Mouse (Mus musculus): ENCODE measurements around the gene Ptrh1. TPM values are rescaled to one million over a fixed set of nuclear protein-coding genes. Genes with fewer than 3 reads are reported as not detected.

Gene Ptrh1
- polyA plus RNA-seq, 1 experiment from 2014 or later: 5.8 TPM

GRCm38 (mm10) chr2:32822643-32823042 is 47.1 kb downstream of the Ptrh1 start:
- Histone ChIP-seq H3K36me3 (ENCODE audit: control insufficient read depth, insufficient read depth, low read length) (peaks cover 6% of the 10 kb centered on the region; the same call in 1 of the 2 replicates), H3K4me2 (replicated peaks; ENCODE audit: low read depth, low read length) (no peak overlapping the region), H3K27me3 (ENCODE audit: control insufficient read depth, insufficient read depth, low read length) (no peaks in the 10 kb centered on the region), H3K27ac (ENCODE audit: low read depth, low read length) (no peak overlapping the region), H3K9ac (ENCODE audit: low read depth, low read length) (no peak overlapping the region), H3K4me3 (ENCODE audit: low read length) (no peak overlapping the region), H3K4me1 (ENCODE audit: control insufficient read depth, insufficient read depth, low read length) (peaks cover 8% of the 10 kb centered on the region; the same call in 1 of the 2 replicates), H3K9me3 (ENCODE audit: control insufficient read depth, low read length) (no peaks in the 10 kb centered on the region)
- 70% methylated on average over 6 of the region's 6 CpGs for WGBS
- no peak for ATAC-seq (ENCODE audit: low FRiP score, low TSS enrichment)

GRCm38 (mm10) chr2:32823153-32823552 is 47.6 kb downstream of the Ptrh1 start:
- Histone ChIP-seq H3K9me3 (ENCODE audit: control insufficient read depth, low read length) (no peaks in the 10 kb centered on the region), H3K9ac (ENCODE audit: low read depth, low read length) (no peak overlapping the region), H3K4me2 (replicated peaks; ENCODE audit: low read depth, low read length) (no peak overlapping the region), H3K27ac (ENCODE audit: low read depth, low read length) (no peak overlapping the region), H3K27me3 (ENCODE audit: control insufficient read depth, insufficient read depth, low read length) (no peaks in the 10 kb centered on the region), H3K36me3 (ENCODE audit: control insufficient read depth, insufficient read depth, low read length) (peaks cover 2% of the 10 kb centered on the region; the same call in 1 of the 2 replicates), H3K4me1 (ENCODE audit: control insufficient read depth, insufficient read depth, low read length) (peaks cover 8% of the 10 kb centered on the region; the same call in 1 of the 2 replicates), H3K4me3 (ENCODE audit: low read length) (no peak overlapping the region)
- no peak for ATAC-seq (ENCODE audit: low FRiP score, low TSS enrichment)
- WGBS: 31% methylated on average over 11 of the region's 11 CpGs

- Histone ChIP-seq H3K36me3 (ENCODE audit: control insufficient read depth, insufficient read depth, low read length) (no peaks in the 10 kb centered on the region), H3K9me3 (ENCODE audit: control insufficient read depth, low read length) (no peaks in the 10 kb centered on the region), H3K27ac (ENCODE audit: low read depth, low read length) (no peak overlapping the region), H3K27me3 (ENCODE audit: control insufficient read depth, insufficient read depth, low read length) (no peaks in the 10 kb centered on the region), H3K4me1 (ENCODE audit: control insufficient read depth, insufficient read depth, low read length) (peaks cover 8% of the 10 kb centered on the region; the same call in 1 of the 2 replicates), H3K4me3 (ENCODE audit: low read length) (no peak overlapping the region), H3K4me2 (replicated peaks; ENCODE audit: low read depth, low read length) (no peak overlapping the region), H3K9ac (ENCODE audit: low read depth, low read length) (no peak overlapping the region)
- no peak for ATAC-seq (ENCODE audit: low FRiP score, low TSS enrichment)
- 26% methylated on average over 8 of the region's 8 CpGs for WGBS
Measured at GRCm38 (mm10) chr2:32823579-32824154, 48.1 kb downstream of the Ptrh1 start.

GRCm38 (mm10) chr2:32824181-32824580 is 48.6 kb downstream of the Ptrh1 start:
- Histone ChIP-seq H3K4me1 (ENCODE audit: control insufficient read depth, insufficient read depth, low read length) (peaks cover 10% of the 10 kb centered on the region; the same call in 1 of the 2 replicates), H3K27me3 (ENCODE audit: control insufficient read depth, insufficient read depth, low read length) (no peaks in the 10 kb centered on the region), H3K9ac (ENCODE audit: low read depth, low read length) (no peak overlapping the region), H3K36me3 (ENCODE audit: control insufficient read depth, insufficient read depth, low read length) (no peaks in the 10 kb centered on the region), H3K27ac (ENCODE audit: low read depth, low read length) (peak overlapping the region; percentile 38; the same call in 1 of the 2 replicates), H3K4me2 (replicated peaks; ENCODE audit: low read depth, low read length) (no peak overlapping the region), H3K9me3 (ENCODE audit: control insufficient read depth, low read length) (no peaks in the 10 kb centered on the region), H3K4me3 (ENCODE audit: low read length) (no peak overlapping the region)
- no peak for ATAC-seq (ENCODE audit: low FRiP score, low TSS enrichment)
- WGBS: 24% methylated on average over 8 of the region's 8 CpGs

- Histone ChIP-seq H3K4me2 (replicated peaks; ENCODE audit: low read depth, low read length) (no peak overlapping the region), H3K9me3 (ENCODE audit: control insufficient read depth, low read length) (no peaks in the 10 kb centered on the region), H3K27ac (ENCODE audit: low read depth, low read length) (0 out of 2 replicates have a peak overlapping the region, but pooled peaks have one; percentile 38), H3K9ac (ENCODE audit: low read depth, low read length) (no peak overlapping the region), H3K4me1 (ENCODE audit: control insufficient read depth, insufficient read depth, low read length) (peaks cover 10% of the 10 kb centered on the region; the same call in 1 of the 2 replicates), H3K27me3 (ENCODE audit: control insufficient read depth, insufficient read depth, low read length) (no peaks in the 10 kb centered on the region), H3K4me3 (ENCODE audit: low read length) (no peak overlapping the region), H3K36me3 (ENCODE audit: control insufficient read depth, insufficient read depth, low read length) (no peaks in the 10 kb centered on the region)
- WGBS: 85% methylated on average over 1 of the region's 1 CpGs
- no peak for ATAC-seq (ENCODE audit: low FRiP score, low TSS enrichment)
Measured at GRCm38 (mm10) chr2:32824778-32825177, 49.2 kb downstream of the Ptrh1 start.

GRCm38 (mm10) chr2:32825796-32826195 is 50.2 kb downstream of the Ptrh1 start:
- H3K27ac ChIP-seq (ENCODE audit: low read depth, low read length): no peak overlapping the region
- H3K4me1 ChIP-seq (ENCODE audit: control insufficient read depth, insufficient read depth, low read length): peaks cover 10% of the 10 kb centered on the region; the same call in 1 of the 2 replicates
- H3K9me3 ChIP-seq (ENCODE audit: control insufficient read depth, low read length): no peaks in the 10 kb centered on the region
- H3K27me3 ChIP-seq (ENCODE audit: control insufficient read depth, insufficient read depth, low read length): no peaks in the 10 kb centered on the region
- H3K9ac ChIP-seq (ENCODE audit: low read depth, low read length): no peak overlapping the region
- H3K4me3 ChIP-seq (ENCODE audit: low read length): no peak overlapping the region
- no peak for ATAC-seq (ENCODE audit: low FRiP score, low TSS enrichment)
- no peaks in the 10 kb centered on the region for H3K36me3 ChIP-seq (ENCODE audit: control insufficient read depth, insufficient read depth, low read length)
- WGBS: 90% methylated on average over 6 of the region's 6 CpGs
- no peak overlapping the region for H3K4me2 ChIP-seq (replicated peaks; ENCODE audit: low read depth, low read length)

Other genes starting within 250 kb of the Ptrh1 start
- gene Fam102a, start 240.5 kb upstream of the Ptrh1 start, polyA plus RNA-seq (2014; fragmentation: Nextera tagmentation; extraction: Ambion mirVana): 12.2 and 16.9 TPM in 2 replicates
- gene Dpm2, start 204.9 kb upstream of the Ptrh1 start, polyA plus RNA-seq (2014; fragmentation: Nextera tagmentation; extraction: Ambion mirVana): 105 and 126 TPM in 2 replicates
- gene Pip5kl1, start 201.0 kb upstream of the Ptrh1 start, polyA plus RNA-seq (2014; fragmentation: Nextera tagmentation; extraction: Ambion mirVana): 1.8 and 2.3 TPM in 2 replicates
- 0.14 TPM in 1 of 2 replicates, not detected in the other for gene 9430097D07Rik, start 200.1 kb upstream of the Ptrh1 start, polyA plus RNA-seq (2014; fragmentation: Nextera tagmentation; extraction: Ambion mirVana)
- gene St6galnac4, start 188.7 kb upstream of the Ptrh1 start, polyA plus RNA-seq (2014; fragmentation: Nextera tagmentation; extraction: Ambion mirVana): 15.6 and 20.0 TPM in 2 replicates
- 7.0 and 8.7 TPM in 2 replicates for gene St6galnac6, start 176.1 kb upstream of the Ptrh1 start, polyA plus RNA-seq (2014; fragmentation: Nextera tagmentation; extraction: Ambion mirVana)
- gene Ak1, start 154.0 kb upstream of the Ptrh1 start, polyA plus RNA-seq (2014; fragmentation: Nextera tagmentation; extraction: Ambion mirVana): 22.1 and 25.5 TPM in 2 replicates
- 34.1 and 55.9 TPM in 2 replicates for gene Eng, start 129.2 kb upstream of the Ptrh1 start, polyA plus RNA-seq (2014; fragmentation: Nextera tagmentation; extraction: Ambion mirVana)
- 27.1 and 33.2 TPM in 2 replicates for gene Fpgs, start 71.6 kb upstream of the Ptrh1 start, polyA plus RNA-seq (2014; fragmentation: Nextera tagmentation; extraction: Ambion mirVana)
- gene Cdk9, start 62.7 kb upstream of the Ptrh1 start, polyA plus RNA-seq (2014; fragmentation: Nextera tagmentation; extraction: Ambion mirVana): 105 and 106 TPM in 2 replicates
- gene Sh2d3c, start 54.7 kb upstream of the Ptrh1 start, polyA plus RNA-seq (2014; fragmentation: Nextera tagmentation; extraction: Ambion mirVana): 19.8 and 25.4 TPM in 2 replicates
- not detected in 2 replicates for gene 6330409D20Rik, start 34.8 kb upstream of the Ptrh1 start, polyA plus RNA-seq (2014; fragmentation: Nextera tagmentation; extraction: Ambion mirVana)
- gene Tor2a, start 18.6 kb upstream of the Ptrh1 start, polyA plus RNA-seq (2014; fragmentation: Nextera tagmentation; extraction: Ambion mirVana): 75.6 and 76.8 TPM in 2 replicates
- gene Ttc16, start 153 bp upstream of the Ptrh1 start, polyA plus RNA-seq (2014; fragmentation: Nextera tagmentation; extraction: Ambion mirVana): 0.30 TPM in 1 of 2 replicates, not detected in the other
- gene Cfap157, start 8.6 kb downstream of the Ptrh1 start, polyA plus RNA-seq (2014; fragmentation: Nextera tagmentation; extraction: Ambion mirVana): 0.11 and 0.39 TPM in 2 replicates
- gene Stxbp1, start 71.5 kb downstream of the Ptrh1 start, polyA plus RNA-seq (2014; fragmentation: Nextera tagmentation; extraction: Ambion mirVana): 11.2 and 16.2 TPM in 2 replicates
- gene Fam129b, start 100.3 kb downstream of the Ptrh1 start, polyA plus RNA-seq (2014; fragmentation: Nextera tagmentation; extraction: Ambion mirVana): 18.2 and 19.9 TPM in 2 replicates
- 249 and 308 TPM in 2 replicates for gene Rpl12, start 185.8 kb downstream of the Ptrh1 start, polyA plus RNA-seq (2014; fragmentation: Nextera tagmentation; extraction: Ambion mirVana)
- gene Lrsam1, start 185.8 kb downstream of the Ptrh1 start, polyA plus RNA-seq (2014; fragmentation: Nextera tagmentation; extraction: Ambion mirVana): 5.8 and 8.8 TPM in 2 replicates
- gene Slc2a8, start 206.3 kb downstream of the Ptrh1 start, polyA plus RNA-seq (2014; fragmentation: Nextera tagmentation; extraction: Ambion mirVana): 19.0 and 21.1 TPM in 2 replicates